Mouse (Mus musculus) left cerebral cortex, postnatal 25 days (tissue): Measurements from ENCODE around the gene Eef1akmt3. TPM values are rescaled to one million over a fixed set of nuclear protein-coding genes. Genes with fewer than 3 reads are reported as not detected.

Experiments
- DNase-seq, 2 experiments: peaks; one replicate each; pipeline ENCODE4 v3.0.0; 2022; ENCODE audit warnings: low spot score in 2 of 2, mixed read lengths in 1 of 2
- intact Hi-C: fragments of 180-260 bp; cut with DNase I; formaldehyde crosslinking; loops from one replicate; pipeline ENCODE4 v1.15.1; 2025
- microRNA-seq, 2 experiments: library from miRNA; unstranded; fragments of <30 nt; microRNA quantifications; one replicate each; pipeline ENCODE4 v1.2.0; 2022
- total RNA-seq, 2 experiments: library from RNA; stranded (reverse); gene quantifications; 2 replicates each; pipeline ENCODE4 v1.2.3; 2021

The Eef1akmt3 gene
- total RNA-seq, 2 experiments from 2014 or later, result 0.16 to 0.25 TPM

DNA sequence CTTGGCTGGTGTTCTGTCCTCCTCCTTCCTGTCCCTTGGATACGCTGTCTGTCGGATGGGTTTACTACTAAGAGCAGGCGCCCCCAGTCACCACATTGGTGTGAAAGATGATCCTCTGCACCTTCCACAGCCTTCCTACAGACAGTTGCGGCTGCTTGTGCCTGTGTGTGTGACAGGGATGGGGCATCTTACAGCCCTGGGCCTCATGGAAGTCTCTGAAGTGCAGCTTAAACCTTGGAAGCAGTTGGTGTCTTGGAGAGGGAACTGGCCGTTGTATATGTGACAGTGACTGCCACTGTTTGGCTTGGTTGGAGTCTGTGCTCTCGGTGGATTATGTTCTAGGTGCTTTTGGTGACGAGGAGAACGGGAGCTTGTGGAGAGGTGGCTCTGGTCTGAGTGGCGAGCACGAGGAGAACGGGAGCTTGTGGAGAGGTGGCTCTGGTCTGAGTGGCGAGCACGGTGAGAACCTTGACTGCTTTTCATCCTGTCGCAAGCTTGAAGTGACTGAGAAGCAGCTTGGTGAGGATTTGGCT is 58.1 kb downstream of the Eef1akmt3 start:
- intact Hi-C loops, result no loop called here
- DNase-seq, result no peak

DNA sequence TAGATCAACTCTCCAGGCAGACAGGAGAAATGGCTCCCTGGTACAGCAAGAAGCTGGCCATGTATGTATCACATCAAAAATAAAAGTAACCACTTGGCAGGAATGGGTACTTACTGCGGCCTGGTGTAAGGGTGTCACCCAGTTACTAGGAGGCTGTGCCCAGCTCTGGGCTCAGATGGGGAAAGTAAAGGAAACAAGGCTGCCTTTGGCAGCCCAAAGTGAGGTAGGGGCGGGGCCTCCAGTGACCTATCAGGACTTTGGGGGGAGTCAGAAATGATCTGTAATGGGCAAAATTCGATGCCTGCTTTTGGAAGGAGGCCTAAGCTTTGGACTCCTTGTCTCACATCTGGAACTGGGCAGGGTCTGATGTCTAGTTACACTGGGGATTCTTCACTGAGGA is 59.6 kb downstream of the Eef1akmt3 start:
- no peak for DNase-seq
- intact Hi-C loops, result no loop called here

Small RNA genes lying within 50 kb of the gene (microRNA-seq; reads per million reads assigned to microRNA genes)
- gene Mir26a-2 (10.7 to 56.0 reads per million in 2 experiments), gene Mir546 (0 to 1.0 reads per million in 2 experiments)

Other genes starting within 250 kb of the Eef1akmt3 start
- gene Atp23, start 140.2 kb downstream of the Eef1akmt3 start, total RNA-seq, result 1 to 10 TPM; 9.2 to 9.7 TPM
- gene Ctdsp2, start 62.8 kb downstream of the Eef1akmt3 start, total RNA-seq, result 10 to 100 TPM; 69.2 to 80.7 TPM
- under 1 TPM in 1 of 2 experiments, not detected in 1; 0.25 TPM for gene Avil, start 40.8 kb downstream of the Eef1akmt3 start, total RNA-seq
- gene Tsfm, start 10.7 kb downstream of the Eef1akmt3 start, total RNA-seq, result 10 to 100 TPM; 30.1 to 37.1 TPM
- 1 to 10 TPM; 8.7 to 9.7 TPM for gene Mettl1, start 99 bp downstream of the Eef1akmt3 start, total RNA-seq
- gene Cyp27b1, start 6.7 kb upstream of the Eef1akmt3 start, total RNA-seq, result 1 to 10 TPM in 1 of 2 experiments, under 1 TPM in 1; 0.57 to 1.1 TPM
- gene March9, start 18.7 kb upstream of the Eef1akmt3 start, total RNA-seq, result 10 to 100 TPM; 21.7 to 21.8 TPM
- gene Cdk4, start 22.0 kb upstream of the Eef1akmt3 start, total RNA-seq, result 10 to 100 TPM; 84.9 to 86.2 TPM
- gene Tspan31, start 28.8 kb upstream of the Eef1akmt3 start, total RNA-seq, result 10 to 100 TPM; 65.5 to 71.5 TPM
- gene Agap2, start 33.8 kb upstream of the Eef1akmt3 start, total RNA-seq, result 100 to 1,000 TPM; 678 to 689 TPM
- 100 to 1,000 TPM; 106 to 112 TPM for gene Os9, start 79.6 kb upstream of the Eef1akmt3 start, total RNA-seq
- 100 to 1,000 TPM; 111 to 116 TPM for gene B4galnt1, start 123.7 kb upstream of the Eef1akmt3 start, total RNA-seq
- gene Slc26a10, start 139.1 kb upstream of the Eef1akmt3 start, total RNA-seq, result 1 to 10 TPM; 2.4 to 4.1 TPM
- gene Arhgef25, start 148.6 kb upstream of the Eef1akmt3 start, total RNA-seq, result 100 to 1,000 TPM; 142 to 156 TPM
- gene Dtx3, start 154.2 kb upstream of the Eef1akmt3 start, total RNA-seq, result 100 to 1,000 TPM; 210 TPM
- 10 to 100 TPM; 95.2 to 95.6 TPM for gene Pip4k2c, start 170.1 kb upstream of the Eef1akmt3 start, total RNA-seq
- 100 to 1,000 TPM; 934 to 952 TPM for gene Kif5a, start 221.8 kb upstream of the Eef1akmt3 start, total RNA-seq
- 100 to 1,000 TPM; 262 to 278 TPM for gene Dctn2, start 224.9 kb upstream of the Eef1akmt3 start, total RNA-seq
- gene Mbd6, start 247.5 kb upstream of the Eef1akmt3 start, total RNA-seq, result 10 to 100 TPM; 32.2 to 38.9 TPM